Mouse (Mus musculus) kidney, adult 2 months (tissue): Measurements from ENCODE around the gene Hnrnpul2. TPM values are rescaled to one million over a fixed set of nuclear protein-coding genes. Genes with fewer than 3 reads are reported as not detected.
A peak's percentile ranks its signal among the peaks of the same experiment; 100 is the strongest.

Source experiments
- DNase-seq: peaks from one replicate; pipeline ENCODE4 v3.0.0; 2021
- H3K27ac ChIP-seq: fragments of 200-500 bp; 2 replicates; pipeline ENCODE4 v1.5.1; 2012; ENCODE audit warnings: low read depth, low read length, control low read depth, inconsistent platforms; ENCODE audit not compliant: insufficient read depth
- H3K27me3 ChIP-seq: fragments of 200-500 bp; replicated peaks from 2 replicates; pipeline ENCODE4 v1.6.1; 2012; ENCODE audit warnings: mild to moderate bottlenecking, moderate library complexity, low read length, inconsistent platforms; ENCODE audit not compliant: control insufficient read depth, insufficient read depth
- H3K36me3 ChIP-seq: fragments of 200-500 bp; 2 replicates; pipeline ENCODE4 v1.6.1; 2012; ENCODE audit warnings: mild to moderate bottlenecking, moderate library complexity, low read length, inconsistent platforms; ENCODE audit not compliant: control insufficient read depth, insufficient read depth
- H3K4me1 ChIP-seq: fragments of 200-500 bp; 2 replicates; pipeline ENCODE4 v1.6.1; 2011; ENCODE audit warnings: low read length; ENCODE audit not compliant: control insufficient read depth, insufficient read depth
- H3K4me3 ChIP-seq: fragments of 200-500 bp; 2 replicates; pipeline ENCODE4 v1.5.1; 2011; ENCODE audit warnings: mild to moderate bottlenecking, low read depth, low read length, control low read depth; ENCODE audit not compliant: insufficient read depth
- CTCF ChIP-seq: fragments of 200-500 bp; conservative IDR thresholded peaks from 2 replicates; pipeline ENCODE4 v1.5.1; 2011; ENCODE audit warnings: low read depth, mild to moderate bottlenecking, control low read depth, low read length, moderate library complexity, mixed read lengths; ENCODE audit not compliant: insufficient read depth, insufficient read length
- POLR2A ChIP-seq: fragments of 200-500 bp; IDR thresholded peaks from one replicate; pipeline ENCODE4 v1.6.1; 2011; ENCODE audit warnings: low read depth, low read length, control low read depth
- WGBS: fragments of 180-500 bp; shearing (Covaris S2); methylation state at CpG from one replicate; pipeline ENCODE4 v1.1.7; 2018; 5-methylcytosine and 5-hydroxymethylcytosine counted together
- polyA plus RNA-seq: library from polyadenylated mRNA; depleted of rRNA; stranded (reverse); fragments of >200 nt; gene quantifications from 2 replicates; pipeline ENCODE4 v1.2.3, GENCODE M21; 2012

The Hnrnpul2 gene
- polyA plus RNA-seq, 1 experiment: 25.5 TPM

DNA sequence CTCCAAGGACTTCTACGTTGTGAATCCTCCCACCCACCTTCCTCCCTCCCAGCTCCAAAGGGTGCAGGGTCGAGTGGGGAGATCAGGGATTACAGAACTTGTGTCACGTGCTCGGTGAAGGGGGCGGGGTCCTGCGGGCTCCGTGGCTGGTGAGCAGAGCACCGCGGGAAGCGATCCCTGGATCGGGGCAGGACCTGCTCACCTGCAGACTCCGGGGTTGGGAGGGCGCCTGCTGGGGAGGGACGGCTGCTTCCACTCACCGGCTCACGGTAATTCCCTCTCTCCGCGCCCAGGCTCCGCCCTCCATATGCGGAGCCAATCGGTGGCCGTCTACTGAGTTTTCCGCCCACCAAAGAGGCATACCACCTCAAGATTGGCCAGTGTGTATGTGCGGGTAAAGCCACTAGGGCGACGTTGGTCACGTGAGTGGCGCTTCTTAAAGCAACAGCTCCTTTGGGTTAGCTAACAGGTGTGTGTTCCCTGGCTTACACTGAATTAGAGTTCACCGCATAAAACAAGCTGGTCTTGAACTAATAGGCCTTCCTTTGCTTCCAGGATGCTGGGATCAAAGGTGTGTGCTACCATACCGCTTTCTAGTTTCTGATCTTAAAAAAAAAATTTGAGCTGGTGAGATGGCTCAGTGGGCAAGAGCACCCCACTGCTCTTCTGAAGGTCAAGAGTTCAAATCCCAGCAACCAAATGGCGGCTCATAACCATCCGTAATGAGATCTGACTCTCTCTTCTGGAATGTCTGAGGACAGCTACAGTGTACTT lies 33.6 kb upstream of the Hnrnpul2 start, which contains the start of gene Taf6l:
TSS of gene Taf6l (minus strand) at position 410 of the 774 bp plus-strand sequence.
- TF ChIP-seq CTCF: no peak; the same call in 1 of the 2 replicates
- no peak for TF ChIP-seq POLR2A
- peak; percentile 98 for DNase-seq
- 1% methylated on average over 32 of the region's 32 CpGs for WGBS

DNA sequence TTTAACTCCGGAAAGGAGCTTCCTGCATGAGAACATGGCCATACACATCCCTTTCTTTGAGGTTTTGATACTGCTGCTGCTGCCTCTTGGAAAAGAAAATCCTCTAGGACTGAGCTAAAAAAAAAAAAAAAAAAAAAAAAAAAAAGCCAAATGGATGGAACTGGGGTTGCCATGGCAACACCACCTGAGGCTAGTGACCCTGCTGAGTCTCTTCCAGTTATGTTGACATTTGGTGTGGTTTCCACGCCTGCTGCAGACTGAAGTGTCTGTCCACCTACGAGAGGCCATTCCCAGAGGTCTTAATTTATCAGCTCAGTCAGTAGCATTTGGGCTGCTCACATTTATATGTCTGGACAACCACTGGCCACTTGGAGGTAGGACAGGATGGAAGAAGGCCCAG lies 31.3 kb upstream of the Hnrnpul2 start:
- no peaks in the 10 kb centered on the region for H3K36me3 ChIP-seq
- no peaks in the 10 kb centered on the region for H3K27me3 ChIP-seq
- 49% methylated on average over 3 of the region's 3 CpGs for WGBS
- H3K4me3 ChIP-seq: no peak overlapping the region
- H3K4me1 ChIP-seq: no peaks in the 10 kb centered on the region
- no peak overlapping the region for H3K27ac ChIP-seq
- no peak for DNase-seq
- TF ChIP-seq POLR2A (no peak), CTCF (no peak)

More for the DNA sequence above, 33.6 kb upstream of the Hnrnpul2 start, which contains the start of gene Taf6l:
- Histone ChIP-seq H3K27me3 (no peaks in the 10 kb centered on the region), H3K27ac (peak within 1 kb of the TSS; percentile 46; the same call in 1 of the 2 replicates), H3K4me1 (no peaks in the 10 kb centered on the region), H3K4me3 (peak within 1 kb of the TSS; percentile 58), H3K36me3 (no peaks in the 10 kb centered on the region)

DNA sequence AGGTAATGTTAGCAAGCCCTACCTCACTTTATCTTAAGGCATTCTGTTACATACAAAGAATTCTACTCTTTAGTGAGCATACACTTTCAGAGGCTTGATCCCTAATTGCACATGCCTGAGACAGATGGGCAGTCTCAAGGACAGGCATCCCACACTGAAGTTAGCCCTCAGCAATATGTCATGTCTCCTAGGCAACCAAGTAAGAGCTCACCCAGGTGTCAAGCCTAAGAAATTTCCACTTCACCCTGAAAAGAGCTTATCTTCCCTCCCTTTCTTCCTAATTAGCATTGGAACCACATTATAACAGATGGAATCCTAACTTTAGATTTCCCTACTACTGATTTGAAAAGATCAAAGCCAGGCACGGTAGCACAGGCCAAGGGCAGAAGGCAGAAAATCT lies 30.6 kb upstream of the Hnrnpul2 start:
- 49% methylated on average over 1 of the region's 1 CpGs for WGBS
- TF ChIP-seq CTCF (no peak), POLR2A (no peak)
- Histone ChIP-seq H3K27ac (no peak overlapping the region), H3K4me3 (no peak overlapping the region), H3K27me3 (no peaks in the 10 kb centered on the region), H3K36me3 (no peaks in the 10 kb centered on the region), H3K4me1 (no peaks in the 10 kb centered on the region)
- DNase-seq: no peak

DNA sequence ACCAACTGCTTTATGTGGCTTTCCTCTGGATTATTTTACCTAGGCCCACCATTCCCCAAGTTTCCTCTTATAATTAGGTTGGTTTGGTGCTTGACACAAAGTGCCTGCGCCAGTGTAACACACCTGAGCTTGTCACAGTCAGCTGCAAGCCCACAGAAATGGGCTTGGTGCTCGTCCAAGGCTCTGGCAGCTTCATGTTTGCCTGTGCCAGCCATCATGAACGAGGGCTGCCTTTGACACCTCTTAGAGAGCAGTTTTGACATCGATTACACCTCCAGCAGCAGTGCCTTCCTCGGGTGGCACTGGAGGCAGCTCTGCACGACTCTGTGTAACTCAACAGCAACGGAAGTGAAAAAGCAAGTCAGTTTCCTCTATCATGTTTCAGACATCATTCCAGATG lies 29.6 kb upstream of the Hnrnpul2 start:
- Histone ChIP-seq H3K36me3 (no peaks in the 10 kb centered on the region), H3K27me3 (no peaks in the 10 kb centered on the region), H3K4me3 (no peak overlapping the region), H3K4me1 (no peaks in the 10 kb centered on the region), H3K27ac (no peak overlapping the region)
- 75% methylated on average over 7 of the region's 7 CpGs for WGBS
- DNase-seq: no peak
- TF ChIP-seq CTCF: no peak
- no peak for TF ChIP-seq POLR2A

DNA sequence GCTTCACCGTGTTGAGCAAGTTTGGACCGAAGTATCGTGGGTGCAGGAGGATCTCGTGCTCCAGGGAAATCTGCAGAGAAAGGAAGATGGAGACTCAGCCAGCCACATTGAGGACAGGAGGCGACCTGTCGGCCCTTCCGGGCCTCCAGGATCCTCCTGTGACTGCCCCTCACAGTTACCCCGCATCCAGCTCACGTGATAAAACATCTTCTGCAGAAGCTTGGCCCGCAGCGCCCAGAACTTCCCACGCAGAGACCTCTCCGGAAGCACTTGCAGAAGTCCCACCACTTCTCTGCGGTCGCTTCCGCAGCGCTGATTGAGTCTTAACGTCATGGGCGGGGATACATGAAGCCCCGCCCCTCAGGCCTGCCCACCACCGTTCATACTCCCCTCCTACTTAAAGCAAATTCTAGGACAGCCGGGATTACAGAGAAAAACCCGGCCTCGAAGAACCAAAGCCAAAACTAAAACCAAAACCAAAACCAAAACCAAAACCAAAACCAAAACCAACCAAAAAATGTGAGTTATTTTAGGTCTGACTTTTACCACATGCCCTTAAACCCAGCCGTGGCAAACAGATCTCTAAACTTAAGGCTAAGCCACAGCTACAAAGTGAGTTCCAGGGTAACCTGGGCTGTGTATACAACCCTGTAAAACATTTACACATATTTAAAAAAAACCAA lies 21.4 kb upstream of the Hnrnpul2 start, which contains the start of gene Polr2g:
TSS of gene Polr2g (minus strand) at position 314 of the 683 bp plus-strand sequence.
- WGBS: under 1% methylated on average over 25 of the region's 25 CpGs
- peak; percentile 96 for DNase-seq
- Histone ChIP-seq H3K27me3 (no peaks in the 10 kb centered on the region), H3K27ac (peak within 1 kb of the TSS; percentile 37), H3K4me3 (peak within 1 kb of the TSS; percentile 85), H3K36me3 (no peaks in the 10 kb centered on the region), H3K4me1 (no peaks in the 10 kb centered on the region; the same call in 1 of the 2 replicates)
- TF ChIP-seq CTCF: no peak
- peak; percentile 73 for TF ChIP-seq POLR2A

DNA sequence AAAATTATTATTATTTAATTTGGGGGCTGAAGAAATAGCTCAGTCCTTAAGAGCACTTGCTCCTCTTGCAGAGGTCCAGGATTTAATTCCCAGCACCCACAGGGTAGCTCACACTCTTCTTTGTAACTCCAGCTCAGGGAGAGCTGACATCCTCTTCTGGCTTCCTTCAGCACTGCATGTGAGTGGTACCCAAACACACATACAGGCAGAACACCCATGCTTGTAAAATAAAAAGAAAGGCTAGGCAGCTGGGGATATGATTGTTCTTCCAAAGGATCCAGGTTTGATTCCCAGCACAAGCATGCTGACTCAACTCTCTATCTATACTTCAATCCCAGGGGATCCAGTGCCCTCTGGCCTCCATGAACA lies 20.9 kb upstream of the Hnrnpul2 start:
- no peak for DNase-seq
- Histone ChIP-seq H3K27me3 (no peaks in the 10 kb centered on the region), H3K36me3 (no peaks in the 10 kb centered on the region), H3K27ac (no peak overlapping the region; the same call in 1 of the 2 replicates), H3K4me3 (no peak overlapping the region), H3K4me1 (no peaks in the 10 kb centered on the region; the same call in 1 of the 2 replicates)
- no peak for TF ChIP-seq CTCF
- TF ChIP-seq POLR2A: no peak
